8 mouse cellular contexts compared by ENCODE assay signal in the genomic region with DNA sequence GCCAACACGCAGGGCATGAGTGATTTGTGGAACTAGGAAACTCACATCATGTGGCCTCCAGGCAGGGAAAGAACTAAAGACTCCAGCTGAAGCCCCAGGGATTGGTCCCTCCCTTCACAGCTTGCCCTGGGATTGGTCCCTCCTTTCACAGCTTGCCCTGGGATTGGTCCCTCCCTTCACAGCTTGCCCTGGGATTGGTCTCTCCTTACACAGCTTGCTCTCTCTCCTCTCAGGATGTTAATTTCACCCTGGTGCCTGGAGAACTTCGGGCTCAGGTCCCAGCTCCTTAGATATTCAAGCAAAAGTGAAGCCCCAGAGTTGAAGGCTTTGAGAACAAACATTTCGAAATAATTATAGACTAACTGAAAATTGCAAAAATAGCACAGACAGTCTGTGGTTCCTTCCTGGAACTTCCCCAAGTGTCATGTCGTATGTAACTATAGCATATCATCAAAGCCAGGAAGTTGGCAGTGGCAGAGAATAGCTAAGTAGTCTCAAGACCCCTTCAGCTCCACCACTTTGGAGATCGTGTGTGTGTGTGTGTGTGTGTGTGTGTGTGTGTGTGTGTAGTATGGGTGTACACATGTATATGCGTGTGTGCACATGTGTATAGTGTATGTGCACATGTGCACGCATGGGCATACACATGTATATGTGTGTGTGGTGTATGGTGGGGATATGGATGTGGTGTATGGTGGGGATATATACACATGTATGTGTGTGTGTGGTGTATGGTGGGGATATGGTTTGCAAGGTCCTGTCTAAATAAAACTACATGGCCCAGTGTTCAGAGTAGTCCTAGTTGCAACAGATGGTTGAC. TPM values are rescaled to one million over a fixed set of nuclear protein-coding genes. Genes with fewer than 3 reads are reported as not detected.
DNase-seq lines count a peak whose midpoint lies in the region; ATAC-seq and TF ChIP-seq lines count a peak whose summit lies in the region.
"Had no signal": no experiment of that assay in that cellular context is flagged by ENCODE, and none has a peak within 500 bp of the region (broad histone marks: within the 10 kb centered on the region; RNA-seq: fewer than 3 reads in every experiment).

No protein-coding gene starts in this region.

- H3K4me1 ChIP-seq in midbrain, embryonic 15.5 days, result no peaks in the 10 kb centered on the region
- H3K4me1 ChIP-seq in midbrain, embryonic 16.5 days (ENCODE audit: control insufficient read depth, insufficient read depth, low read length), result no peaks in the 10 kb centered on the region
- H3K4me1 ChIP-seq in embryonic facial prominence, embryonic 11.5 days (ENCODE audit: control insufficient read depth, insufficient read depth, low read length), result no peaks in the 10 kb centered on the region
- no peaks in the 10 kb centered on the region for H3K4me1 ChIP-seq in kidney, embryonic 16.5 days (ENCODE audit: insufficient read depth, low read length)
- H3K4me1 ChIP-seq in liver, embryonic 14.5 days (replicated peaks; ENCODE audit: control insufficient read depth in 2 of 2, insufficient read depth in 2 of 2, low read length in 1 of 2), result peaks cover 0 to 5% of the 10 kb centered on the region in 2 experiments; a peak in 2 of 4 replicates

- H3K9ac ChIP-seq in midbrain, embryonic 15.5 days, result no peak overlapping the region
- H3K9ac ChIP-seq in midbrain, embryonic 16.5 days (ENCODE audit: low read depth, low read length), result no peak overlapping the region
- no peak overlapping the region for H3K9ac ChIP-seq in embryonic facial prominence, embryonic 11.5 days (replicated peaks; ENCODE audit: low read length)
- no peak overlapping the region for H3K9ac ChIP-seq in kidney, embryonic 16.5 days (replicated peaks; ENCODE audit: low read length)
- no peak overlapping the region for H3K9ac ChIP-seq in liver, embryonic 14.5 days (replicated peaks)

- H3K9me3 ChIP-seq in midbrain, embryonic 15.5 days, result no peaks in the 10 kb centered on the region
- H3K9me3 ChIP-seq in midbrain, embryonic 16.5 days (replicated peaks; ENCODE audit: control insufficient read depth, low read length, poor library complexity, severe bottlenecking), result no peaks in the 10 kb centered on the region
- no peaks in the 10 kb centered on the region for H3K9me3 ChIP-seq in embryonic facial prominence, embryonic 11.5 days (replicated peaks; ENCODE audit: control insufficient read depth, low read length)
- no peaks in the 10 kb centered on the region for H3K9me3 ChIP-seq in kidney, embryonic 16.5 days (ENCODE audit: low read length)
- H3K9me3 ChIP-seq in liver, embryonic 14.5 days (ENCODE audit: control insufficient read depth, low read length), result no peaks in the 10 kb centered on the region

- no peak overlapping the region for H3K4me2 ChIP-seq in midbrain, embryonic 15.5 days
- H3K4me2 ChIP-seq in midbrain, embryonic 16.5 days (ENCODE audit: low read length), result no peak overlapping the region
- no peak overlapping the region for H3K4me2 ChIP-seq in embryonic facial prominence, embryonic 11.5 days (ENCODE audit: low read depth, low read length)
- H3K4me2 ChIP-seq in kidney, embryonic 16.5 days (replicated peaks; ENCODE audit: low read depth, low read length), result no peak overlapping the region
- H3K4me2 ChIP-seq in liver, embryonic 14.5 days (ENCODE audit: low read depth), result no peak overlapping the region

- 0 out of 2 replicates have a peak, but pooled peaks have one; percentile 52 for ATAC-seq in midbrain, embryonic 15.5 days (replicated peaks)
- no peak; the same call in 1 of the 2 replicates for ATAC-seq in midbrain, embryonic 16.5 days
- ATAC-seq in embryonic facial prominence, embryonic 11.5 days (replicated peaks; ENCODE audit: insufficient number of reproducible peaks, low FRiP score, low TSS enrichment, low read depth), result 0 out of 2 replicates have a peak, but pooled peaks have one; percentile 68
- ATAC-seq in kidney, embryonic 16.5 days (ENCODE audit: low FRiP score, low TSS enrichment), result peak; percentile 75
- 0 out of 2 replicates have a peak, but pooled peaks have one; percentile 49 for ATAC-seq in liver, embryonic 14.5 days (ENCODE audit: insufficient read depth)
- ATAC-seq in cerebellum, adult (ENCODE audit: insufficient number of reproducible peaks, low FRiP score, low TSS enrichment), result no peak

- 66% methylated on average over 7 of the region's 7 CpGs for WGBS in midbrain, embryonic 15.5 days
- WGBS in midbrain, embryonic 16.5 days, result 68% methylated on average over 7 of the region's 7 CpGs
- WGBS in embryonic facial prominence, embryonic 11.5 days, result 66% methylated on average over 7 of the region's 7 CpGs
- WGBS in kidney, embryonic 16.5 days, result 59% methylated on average over 7 of the region's 7 CpGs
- 38% methylated on average over 7 of the region's 7 CpGs for WGBS in liver, embryonic 14.5 days (ENCODE audit: insufficient replicate concordance)

- H3K27ac ChIP-seq in midbrain, embryonic 15.5 days, result no peak overlapping the region
- no peak overlapping the region for H3K27ac ChIP-seq in midbrain, embryonic 16.5 days (ENCODE audit: low read length)
- no peak overlapping the region for H3K27ac ChIP-seq in embryonic facial prominence, embryonic 11.5 days (replicated peaks; ENCODE audit: low read depth, low read length)
- H3K27ac ChIP-seq in kidney, embryonic 16.5 days (ENCODE audit: low read length), result no peak overlapping the region
- no peak overlapping the region for H3K27ac ChIP-seq in liver, embryonic 14.5 days

- H3K36me3 ChIP-seq in midbrain, embryonic 15.5 days (replicated peaks), result no peaks in the 10 kb centered on the region
- H3K36me3 ChIP-seq in midbrain, embryonic 16.5 days (ENCODE audit: control insufficient read depth, insufficient read depth, low read length), result no peaks in the 10 kb centered on the region
- H3K36me3 ChIP-seq in embryonic facial prominence, embryonic 11.5 days (replicated peaks; ENCODE audit: control insufficient read depth, insufficient read depth, low read depth, low read length), result no peaks in the 10 kb centered on the region
- H3K36me3 ChIP-seq in kidney, embryonic 16.5 days (ENCODE audit: insufficient read depth, low read length), result no peaks in the 10 kb centered on the region
- no peaks in the 10 kb centered on the region for H3K36me3 ChIP-seq in liver, embryonic 14.5 days (replicated peaks; ENCODE audit: control insufficient read depth, insufficient read depth, low read depth)

- peak; percentile 20 for DNase-seq in embryonic facial prominence, embryonic 11.5 days (ENCODE audit: low spot score)
- DNase-seq in liver, embryonic 14.5 days (ENCODE audit: low read depth in 3 of 3, low spot score in 3 of 3), result no peak
- DNase-seq in right cerebral cortex, adult 2 months (ENCODE audit: low spot score in 2 of 2), result peak; percentile 12 to 39

- TF ChIP-seq CTCF in liver, embryonic 14.5 days (IDR thresholded peaks at IDR 0.05; ENCODE audit: low read depth), result no peak

- TF ChIP-seq EP300 in liver, embryonic 14.5 days (IDR thresholded peaks at IDR 0.05; ENCODE audit: low read depth), result no peak

- H3K4me3 ChIP-seq in midbrain, embryonic 15.5 days, result no peak overlapping the region
- H3K4me3 ChIP-seq in midbrain, embryonic 16.5 days (ENCODE audit: low read depth, low read length), result no peak overlapping the region
- no peak overlapping the region for H3K4me3 ChIP-seq in embryonic facial prominence, embryonic 11.5 days (ENCODE audit: low read depth, low read length)
- no peak overlapping the region for H3K4me3 ChIP-seq in kidney, embryonic 16.5 days (ENCODE audit: low read length)
- H3K4me3 ChIP-seq in liver, embryonic 14.5 days (ENCODE audit: insufficient read depth in 1 of 2, low read depth in 2 of 2, low read length in 2 of 2), result no peak overlapping the region
- H3K4me3 ChIP-seq: myocyte had no signal

- no peaks in the 10 kb centered on the region for H3K27me3 ChIP-seq in midbrain, embryonic 15.5 days (replicated peaks)
- no peaks in the 10 kb centered on the region for H3K27me3 ChIP-seq in midbrain, embryonic 16.5 days (ENCODE audit: control insufficient read depth, insufficient read depth, low read depth, low read length)
- H3K27me3 ChIP-seq in embryonic facial prominence, embryonic 11.5 days (ENCODE audit: control insufficient read depth, insufficient read depth, low read length), result no peaks in the 10 kb centered on the region
- H3K27me3 ChIP-seq in kidney, embryonic 16.5 days (ENCODE audit: insufficient read depth, low read length), result no peaks in the 10 kb centered on the region
- no peaks in the 10 kb centered on the region for H3K27me3 ChIP-seq in liver, embryonic 14.5 days (ENCODE audit: control insufficient read depth, insufficient read depth, low read length)

RNA-seq across cellular contexts. Expression of a gene that starts 17.6 kb away (rescaled TPM):
- polyA plus RNA-seq in midbrain, embryonic 15.5 days (2015; fragmentation: Nextera tagmentation; extraction: Ambion mirVana), result 1.5 and 1.9 TPM in 2 replicates
- polyA plus RNA-seq in midbrain, embryonic 16.5 days (2015; fragmentation: Nextera tagmentation; extraction: Ambion mirVana), result 2.4 and 2.5 TPM in 2 replicates
- polyA plus RNA-seq in embryonic facial prominence, embryonic 11.5 days (2014; fragmentation: Nextera tagmentation; extraction: Ambion mirVana), result not detected in 2 replicates
- 0.05 TPM in 1 of 2 replicates, not detected in the other for polyA plus RNA-seq in kidney, embryonic 16.5 days (2015; fragmentation: Nextera tagmentation; extraction: Ambion mirVana)
- polyA plus RNA-seq in liver, embryonic 14.5 days (2012; rRNA removed), result 0.19 and 0.21 TPM in 2 replicates
- 0.15 and 0.33 TPM in 2 replicates for polyA plus RNA-seq in liver, embryonic 14.5 days (2014; fragmentation: Nextera tagmentation; extraction: Ambion mirVana)

RNA-seq across cellular contexts. Expression of a gene that starts 19.8 kb away (rescaled TPM):
- polyA plus RNA-seq in midbrain, embryonic 15.5 days (2015; fragmentation: Nextera tagmentation; extraction: Ambion mirVana), result 0.88 and 1.3 TPM in 2 replicates
- 0.56 and 0.64 TPM in 2 replicates for polyA plus RNA-seq in midbrain, embryonic 16.5 days (2015; fragmentation: Nextera tagmentation; extraction: Ambion mirVana)
- 2.0 and 3.2 TPM in 2 replicates for polyA plus RNA-seq in embryonic facial prominence, embryonic 11.5 days (2014; fragmentation: Nextera tagmentation; extraction: Ambion mirVana)
- polyA plus RNA-seq in kidney, embryonic 16.5 days (2015; fragmentation: Nextera tagmentation; extraction: Ambion mirVana), result 5.0 and 5.1 TPM in 2 replicates
- polyA plus RNA-seq in liver, embryonic 14.5 days (2012; rRNA removed), result 8.3 and 9.6 TPM in 2 replicates
- polyA plus RNA-seq in liver, embryonic 14.5 days (2014; fragmentation: Nextera tagmentation; extraction: Ambion mirVana), result 4.9 and 5.8 TPM in 2 replicates

RNA-seq across cellular contexts. Expression of a gene that starts 43.7 kb away (rescaled TPM):
- 49.5 and 49.8 TPM in 2 replicates for polyA plus RNA-seq in midbrain, embryonic 15.5 days (2015; fragmentation: Nextera tagmentation; extraction: Ambion mirVana)
- 43.4 and 50.2 TPM in 2 replicates for polyA plus RNA-seq in midbrain, embryonic 16.5 days (2015; fragmentation: Nextera tagmentation; extraction: Ambion mirVana)
- 21.6 and 25.7 TPM in 2 replicates for polyA plus RNA-seq in embryonic facial prominence, embryonic 11.5 days (2014; fragmentation: Nextera tagmentation; extraction: Ambion mirVana)
- polyA plus RNA-seq in kidney, embryonic 16.5 days (2015; fragmentation: Nextera tagmentation; extraction: Ambion mirVana), result 29.5 and 33.2 TPM in 2 replicates
- polyA plus RNA-seq in liver, embryonic 14.5 days (2012; rRNA removed), result 7.4 and 8.4 TPM in 2 replicates
- 8.0 and 10.1 TPM in 2 replicates for polyA plus RNA-seq in liver, embryonic 14.5 days (2014; fragmentation: Nextera tagmentation; extraction: Ambion mirVana)

Comparison
In these comparisons a context has a peak if more than half of its experiments do, and no peak if none do; other contexts are left out.
1. ATAC-seq: peak in midbrain, embryonic 15.5 days (single experiment), embryonic facial prominence, embryonic 11.5 days (single experiment), kidney, embryonic 16.5 days (single experiment) and liver, embryonic 14.5 days (single experiment); none in midbrain, embryonic 16.5 days (single experiment) and cerebellum, adult (single experiment).
2. DNase-seq: peak in embryonic facial prominence, embryonic 11.5 days (single experiment) and right cerebral cortex, adult 2 months (2 of 2); none in liver, embryonic 14.5 days (0 of 3).